Mouse (Mus musculus) left cerebral cortex, adult 18-20 months (tissue): Measurements from ENCODE around the gene Eif3d. TPM values are rescaled to one million over a fixed set of nuclear protein-coding genes. Genes with fewer than 3 reads are reported as not detected.
A peak's percentile ranks its signal among the peaks of the same experiment; 100 is the strongest.

Experiments
- DNase-seq, 2 experiments: peaks; one replicate each; pipeline ENCODE4 v3.0.0; 2021 to 2022; ENCODE audit warnings: low spot score in 2 of 2, mixed read lengths in 1 of 2
- total RNA-seq, 2 experiments: library from RNA; stranded (reverse); gene quantifications; 2 replicates each; pipeline ENCODE4 v1.2.3; 2021

The Eif3d gene
- total RNA-seq, 2 experiments from 2014 or later = 101 to 102 TPM

GRCm38 (mm10) chr15:77921636-77922035 is 49.0 kb downstream of the Eif3d start:
- DNase-seq = no peak

- no peak for DNase-seq
Measured at GRCm38 (mm10) chr15:77920511-77921462, 49.8 kb downstream of the Eif3d start.

GRCm38 (mm10) chr15:77919441-77919840 is 51.2 kb downstream of the Eif3d start:
- DNase-seq = no peak

- DNase-seq = peak; percentile 93 to 96
Measured at GRCm38 (mm10) chr15:77916851-77917544, 53.6 kb downstream of the Eif3d start.

- DNase-seq = no peak
Measured at GRCm38 (mm10) chr15:77915287-77915686, 55.3 kb downstream of the Eif3d start.

GRCm38 (mm10) chr15:77914507-77914906 is 56.1 kb downstream of the Eif3d start:
- no peak for DNase-seq

- DNase-seq = no peak
Measured at GRCm38 (mm10) chr15:77913054-77913453, 57.6 kb downstream of the Eif3d start.

GRCm38 (mm10) chr15:77912585-77912984 is 58.0 kb downstream of the Eif3d start:
- no peak for DNase-seq

GRCm38 (mm10) chr15:77912048-77912447 is 58.6 kb downstream of the Eif3d start:
- DNase-seq = no peak

- no peak for DNase-seq
Measured at GRCm38 (mm10) chr15:77911065-77911464, 59.5 kb downstream of the Eif3d start.

Other genes starting within 250 kb of the Eif3d start
- gene Apol9b, start 241.8 kb downstream of the Eif3d start, total RNA-seq = not detected
- gene Apol8, start 213.8 kb downstream of the Eif3d start, total RNA-seq = 1 to 10 TPM; 7.9 to 9.2 TPM
- gene Myh9, start 128.6 kb downstream of the Eif3d start, total RNA-seq = 10 to 100 TPM; 74.4 to 78.9 TPM
- gene Txn2, start 41.8 kb downstream of the Eif3d start, total RNA-seq = 100 to 1,000 TPM; 145 TPM
- gene Foxred2, start 14.1 kb downstream of the Eif3d start, total RNA-seq = 10 to 100 TPM; 10.6 to 14.0 TPM
- 10 to 100 TPM; 51.4 to 54.6 TPM for gene Cacng2, start 149.2 kb upstream of the Eif3d start, total RNA-seq
- gene Ift27, start 203.3 kb upstream of the Eif3d start, total RNA-seq = 10 to 100 TPM; 28.6 to 30.7 TPM
- gene Pvalb, start 235.6 kb upstream of the Eif3d start, total RNA-seq = 100 to 1,000 TPM in 1 of 2 experiments, 10 to 100 TPM in 1; 91.2 to 126 TPM